Mouse (Mus musculus) ES-E14 (cell line): ENCODE results near the gene Kars. TPM values are rescaled to one million over a fixed set of nuclear protein-coding genes. Genes with fewer than 3 reads are reported as not detected.

Source experiments
- DNase-seq: peaks from one replicate; pipeline ENCODE4 v3.0.0-alpha.2; 2013; ENCODE audit warnings: low read depth, low spot score
- H3K27ac ChIP-seq: 2 replicates; pipeline ENCODE4 v1.5.1; 2012; ENCODE audit warnings: low read depth, mild to moderate bottlenecking, low read length, moderate library complexity, mixed read lengths; ENCODE audit not compliant: poor library complexity, insufficient read depth, severe bottlenecking
- H3K36me3 ChIP-seq: 2 replicates; pipeline ENCODE4 v1.6.1; 2012; ENCODE audit warnings: mild to moderate bottlenecking, low read length, moderate library complexity, mixed read lengths; ENCODE audit not compliant: control insufficient read depth, poor library complexity, insufficient read depth, severe bottlenecking
- H3K4me1 ChIP-seq, 2 experiments: fragments of 150-350 bp in 1 of 2; sonication (generic) in 1 of 2; 2 replicates each; pipeline ENCODE4 v1.6.1; 2012; ENCODE audit warnings: low read length in 2 of 2, mild to moderate bottlenecking in 1 of 2, mixed read lengths in 1 of 2; ENCODE audit not compliant: control insufficient read depth in 2 of 2, insufficient read depth in 2 of 2, poor library complexity in 1 of 2
- H3K4me3 ChIP-seq, 2 experiments: fragments of 150-350 bp in 1 of 2; sonication (generic) in 1 of 2; 2 replicates each; pipeline ENCODE4 v1.5.1; 2012; ENCODE audit warnings: low read length in 2 of 2, low read depth in 1 of 2, mild to moderate bottlenecking in 1 of 2, mixed read lengths in 1 of 2; ENCODE audit not compliant: insufficient read depth in 1 of 2, poor library complexity in 1 of 2, severe bottlenecking in 1 of 2
- H3K9ac ChIP-seq: 2 replicates; pipeline ENCODE4 v1.6.1; 2012; ENCODE audit warnings: low read depth, mild to moderate bottlenecking, low read length, mixed read lengths; ENCODE audit not compliant: poor library complexity, insufficient read depth, severe bottlenecking
- H3K9me3 ChIP-seq: fragments of 150-350 bp; sonication (generic); 2 replicates; pipeline ENCODE4 v1.6.1; 2012; ENCODE audit warnings: low read depth, mild to moderate bottlenecking, low read length; ENCODE audit not compliant: control insufficient read depth, insufficient read depth
- CHD2 ChIP-seq: IDR thresholded peaks from 2 replicates; pipeline ENCODE4 v1.6.1; 2014; ENCODE audit warnings: mild to moderate bottlenecking, low read depth, low read length, inconsistent platforms
- HCFC1 ChIP-seq: IDR thresholded peaks from 2 replicates; pipeline ENCODE4 v1.6.1; 2012; ENCODE audit warnings: low read length, inconsistent platforms, borderline replicate concordance; ENCODE audit not compliant: insufficient read depth
- MAFK ChIP-seq: IDR thresholded peaks from 2 replicates; pipeline ENCODE4 v1.6.1; 2014; ENCODE audit warnings: mild to moderate bottlenecking, low read depth, low read length, inconsistent platforms; ENCODE audit not compliant: insufficient read depth
- ZC3H11A ChIP-seq: IDR thresholded peaks from 2 replicates; pipeline ENCODE4 v1.6.1; 2012; ENCODE audit warnings: low read depth, mild to moderate bottlenecking, inconsistent platforms, low read length, borderline replicate concordance
- ZNF384 ChIP-seq: IDR thresholded peaks from 2 replicates; pipeline ENCODE4 v1.6.1; 2012; ENCODE audit warnings: low read depth, low read length, inconsistent platforms
- in situ Hi-C, 2 experiments: fragments of 600-800 bp; cut with MboI; formaldehyde crosslinking; loops; one replicate each; pipeline ENCODE4 v1.15.1; 2025; ENCODE audit warnings: low sequenced_read_pairs in 2 of 2, inconsistent platforms in 1 of 2; ENCODE audit not compliant: unreplicated experiment in 2 of 2
- total RNA-seq: library from RNA; depleted of rRNA; stranded (reverse); fragments of 300-350 nt; gene quantifications from 2 replicates; pipeline ENCODE4 v1.2.3, GENCODE M21; 2012

The Kars gene
- total RNA-seq, 1 experiment = 267 TPM

- TF ChIP-seq HCFC1 (no peak), ZC3H11A (no peak), MAFK (no peak), ZNF384 (no peak), CHD2 (no peak)
- H3K27ac ChIP-seq = no peak overlapping the region
- in situ Hi-C loops = no loop called here
- H3K4me3 ChIP-seq = no peak overlapping the region
- no peak overlapping the region for H3K9ac ChIP-seq
- no peaks in the 10 kb centered on the region for H3K36me3 ChIP-seq
- no peaks in the 10 kb centered on the region for H3K4me1 ChIP-seq
- no peaks in the 10 kb centered on the region for H3K9me3 ChIP-seq
- DNase-seq = no peak
Measured at GRCm38 (mm10) chr8:112048293-112048692, 37.2 kb upstream of the Kars start.

- no peaks in the 10 kb centered on the region for H3K4me1 ChIP-seq
Measured at GRCm38 (mm10) chr8:112045896-112046295, 34.8 kb upstream of the Kars start.

GRCm38 (mm10) chr8:112045182-112045581 lies 34.1 kb upstream of the Kars start:
- no peak overlapping the region for H3K27ac ChIP-seq
- no peak overlapping the region for H3K9ac ChIP-seq
- DNase-seq = no peak
- H3K4me1 ChIP-seq = no peaks in the 10 kb centered on the region
- no peak overlapping the region for H3K4me3 ChIP-seq
- H3K36me3 ChIP-seq = no peaks in the 10 kb centered on the region
- no peaks in the 10 kb centered on the region for H3K9me3 ChIP-seq
- TF ChIP-seq CHD2 = no peak
- no peak for TF ChIP-seq HCFC1
- TF ChIP-seq ZNF384 = no peak
- TF ChIP-seq MAFK = no peak
- TF ChIP-seq ZC3H11A = no peak
- in situ Hi-C loops = no loop called here

More at GRCm38 (mm10) chr8:112045896-112046295, 34.8 kb upstream of the Kars start:
- no peak overlapping the region for H3K4me3 ChIP-seq
- in situ Hi-C loops = no loop called here
- no peaks in the 10 kb centered on the region for H3K36me3 ChIP-seq
- no peak overlapping the region for H3K9ac ChIP-seq
- H3K27ac ChIP-seq = no peak overlapping the region
- no peak for TF ChIP-seq CHD2
- no peak for TF ChIP-seq ZC3H11A
- no peak for TF ChIP-seq ZNF384
- no peak for TF ChIP-seq HCFC1
- TF ChIP-seq MAFK = no peak
- H3K9me3 ChIP-seq = no peaks in the 10 kb centered on the region
- DNase-seq = peak; percentile 86

- H3K4me3 ChIP-seq = peak overlapping the region; percentile 3 to 31; a peak in 2 of 4 replicates
- H3K36me3 ChIP-seq = no peaks in the 10 kb centered on the region
- in situ Hi-C loops = no loop called here
Measured at GRCm38 (mm10) chr8:112037521-112037920, 26.4 kb upstream of the Kars start.

GRCm38 (mm10) chr8:112034603-112035002 lies 23.5 kb upstream of the Kars start:
- Histone ChIP-seq H3K36me3 (no peaks in the 10 kb centered on the region), H3K9ac (no peak overlapping the region), H3K4me3 (no peak overlapping the region), H3K27ac (no peak overlapping the region), H3K4me1 (peaks cover 2 to 7% of the 10 kb centered on the region in 2 experiments; a peak in 3 of 4 replicates), H3K9me3 (no peaks in the 10 kb centered on the region)
- DNase-seq = peak; percentile 77
- 0 out of 2 replicates have a peak, but pooled peaks have one; percentile 57 for TF ChIP-seq CHD2
- peak; percentile 83 for TF ChIP-seq ZC3H11A
- peak; percentile 45; the same call in 1 of the 2 replicates for TF ChIP-seq ZNF384
- TF ChIP-seq MAFK = 0 out of 2 replicates have a peak, but pooled peaks have one; percentile 29
- no peak for TF ChIP-seq HCFC1
- in situ Hi-C loops = no loop called here

More at GRCm38 (mm10) chr8:112037521-112037920, 26.4 kb upstream of the Kars start:
- no peaks in the 10 kb centered on the region for H3K9me3 ChIP-seq
- H3K27ac ChIP-seq = no peak overlapping the region
- 0 out of 2 replicates have a peak overlapping the region, but pooled peaks have one; percentile 14 for H3K9ac ChIP-seq
- no peak for TF ChIP-seq MAFK
- TF ChIP-seq ZC3H11A = no peak
- TF ChIP-seq HCFC1 = no peak
- no peak for TF ChIP-seq ZNF384
- no peak for TF ChIP-seq CHD2
- peaks cover 0 to 2% of the 10 kb centered on the region in 2 experiments; a peak in 2 of 4 replicates for H3K4me1 ChIP-seq
- DNase-seq = no peak
